Mouse (Mus musculus): ENCODE measurements around the gene Olfr344. TPM values are rescaled to one million over a fixed set of nuclear protein-coding genes. Genes with fewer than 3 reads are reported as not detected.

Gene Olfr344
- not detected in 2 replicates for polyA plus RNA-seq (2015; fragmentation: Nextera tagmentation; extraction: Ambion mirVana)

- ATAC-seq (replicated peaks), result no peak
- Histone ChIP-seq H3K4me2 (no peak within 1 kb of the TSS), H3K9me3 (no peaks in the 10 kb centered on the region; the same call in 1 of the 2 replicates), H3K27me3 (replicated peaks) (no peaks in the 10 kb centered on the region), H3K4me1 (no peaks in the 10 kb centered on the region), H3K36me3 (replicated peaks) (no peaks in the 10 kb centered on the region), H3K27ac (no peak within 1 kb of the TSS), H3K4me3 (no peak within 1 kb of the TSS), H3K9ac (no peak within 1 kb of the TSS)
- WGBS, result 82% methylated on average over 1 of the region's 1 CpGs
Measured at GRCm38 (mm10) chr2:36566362-36566761, at the start of gene Olfr344. Gene Olfr344, plus strand, starts transcription at chr2:36566662.

GRCm38 (mm10) chr2:36524698-36525097 lies 41.8 kb upstream of the Olfr344 start, which contains the start of gene Olfr342:
Gene Olfr342, plus strand, starts transcription at chr2:36524998.
- no peak for ATAC-seq (replicated peaks)
- H3K4me2 ChIP-seq, result no peak within 1 kb of the TSS
- no peak within 1 kb of the TSS for H3K4me3 ChIP-seq
- no peak within 1 kb of the TSS for H3K27ac ChIP-seq
- peaks cover 9% of the 10 kb centered on the region; the same call in 1 of the 2 replicates for H3K9me3 ChIP-seq
- WGBS, result 68% methylated on average over 3 of the region's 3 CpGs
- no peaks in the 10 kb centered on the region for H3K4me1 ChIP-seq
- H3K36me3 ChIP-seq (replicated peaks), result no peaks in the 10 kb centered on the region
- H3K9ac ChIP-seq, result no peak within 1 kb of the TSS
- H3K27me3 ChIP-seq (replicated peaks), result no peaks in the 10 kb centered on the region

GRCm38 (mm10) chr2:36565156-36565555 lies 1.3 kb upstream of the Olfr344 start:
- ATAC-seq (replicated peaks), result no peak
- H3K9ac ChIP-seq, result no peak overlapping the region
- no peaks in the 10 kb centered on the region for H3K27me3 ChIP-seq (replicated peaks)

GRCm38 (mm10) chr2:36567022-36567421 lies 560 bp downstream of the Olfr344 start:
- no peaks in the 10 kb centered on the region for H3K4me1 ChIP-seq
- H3K4me2 ChIP-seq, result no peak overlapping the region
- ATAC-seq (replicated peaks), result no peak
- H3K4me3 ChIP-seq, result no peak overlapping the region
- no peaks in the 10 kb centered on the region for H3K9me3 ChIP-seq
- no peaks in the 10 kb centered on the region for H3K27me3 ChIP-seq (replicated peaks)
- H3K27ac ChIP-seq, result no peak overlapping the region
- no peaks in the 10 kb centered on the region for H3K36me3 ChIP-seq (replicated peaks)
- H3K9ac ChIP-seq, result no peak overlapping the region

More at GRCm38 (mm10) chr2:36565156-36565555, 1.3 kb upstream of the Olfr344 start:
- Histone ChIP-seq H3K4me2 (no peak overlapping the region), H3K9me3 (no peaks in the 10 kb centered on the region; the same call in 1 of the 2 replicates), H3K27ac (no peak overlapping the region), H3K4me3 (no peak overlapping the region), H3K36me3 (replicated peaks) (no peaks in the 10 kb centered on the region), H3K4me1 (no peaks in the 10 kb centered on the region)

- H3K27ac ChIP-seq, result no peak overlapping the region
- no peaks in the 10 kb centered on the region for H3K9me3 ChIP-seq
- no peak overlapping the region for H3K4me2 ChIP-seq
- ATAC-seq (replicated peaks), result no peak
- H3K36me3 ChIP-seq (replicated peaks), result no peaks in the 10 kb centered on the region
- no peak overlapping the region for H3K9ac ChIP-seq
- 93% methylated on average over 3 of the region's 3 CpGs for WGBS
- no peaks in the 10 kb centered on the region for H3K4me1 ChIP-seq
- H3K4me3 ChIP-seq, result no peak overlapping the region
- no peaks in the 10 kb centered on the region for H3K27me3 ChIP-seq (replicated peaks)
Measured at GRCm38 (mm10) chr2:36567845-36568244, 1.4 kb downstream of the Olfr344 start.

Other genes starting within 250 kb of the Olfr344 start
- gene Olfr338, start 193.1 kb upstream of the Olfr344 start, polyA plus RNA-seq (2015; fragmentation: Nextera tagmentation; extraction: Ambion mirVana), result not detected in 2 replicates
- not detected in 2 replicates for gene Olfr339, start 147.7 kb upstream of the Olfr344 start, polyA plus RNA-seq (2015; fragmentation: Nextera tagmentation; extraction: Ambion mirVana)
- not detected in 2 replicates for gene Olfr340, start 114.1 kb upstream of the Olfr344 start, polyA plus RNA-seq (2015; fragmentation: Nextera tagmentation; extraction: Ambion mirVana)
- not detected in 2 replicates for gene Olfr341, start 84.2 kb upstream of the Olfr344 start, polyA plus RNA-seq (2015; fragmentation: Nextera tagmentation; extraction: Ambion mirVana)
- not detected in 2 replicates for gene Olfr342, start 41.7 kb upstream of the Olfr344 start, polyA plus RNA-seq (2015; fragmentation: Nextera tagmentation; extraction: Ambion mirVana)
- not detected in 2 replicates for gene Olfr345, start 73.4 kb downstream of the Olfr344 start, polyA plus RNA-seq (2015; fragmentation: Nextera tagmentation; extraction: Ambion mirVana)
- gene Olfr346, start 119.1 kb downstream of the Olfr344 start, polyA plus RNA-seq (2015; fragmentation: Nextera tagmentation; extraction: Ambion mirVana), result not detected in 2 replicates
- not detected in 2 replicates for gene Olfr347, start 165.2 kb downstream of the Olfr344 start, polyA plus RNA-seq (2015; fragmentation: Nextera tagmentation; extraction: Ambion mirVana)
- not detected in 2 replicates for gene Olfr348, start 217.6 kb downstream of the Olfr344 start, polyA plus RNA-seq (2015; fragmentation: Nextera tagmentation; extraction: Ambion mirVana)
- gene Olfr50, start 223.9 kb downstream of the Olfr344 start, polyA plus RNA-seq (2015; fragmentation: Nextera tagmentation; extraction: Ambion mirVana), result not detected in 2 replicates